Mouse (Mus musculus) 3134 (cell line): ENCODE measurements around the gene Ptprm.

ENCODE experiments used
- DNase-seq: peaks from one replicate; pipeline ENCODE4 v3.0.0-alpha.2; 2011; ENCODE audit warnings: low spot score; ENCODE audit not compliant: insufficient read length; ENCODE audit errors: extremely low read depth

The Ptprm gene

GRCm38 (mm10) chr17:67008137-67008536 is 346.1 kb downstream of the Ptprm start:
- no peak for DNase-seq

- DNase-seq, result no peak
These were observed 347.4 kb downstream of the Ptprm start for GRCm38 (mm10) chr17:67006740-67007385.

- no peak for DNase-seq
These were observed 357.4 kb downstream of the Ptprm start for GRCm38 (mm10) chr17:66996882-66997281.

DNA sequence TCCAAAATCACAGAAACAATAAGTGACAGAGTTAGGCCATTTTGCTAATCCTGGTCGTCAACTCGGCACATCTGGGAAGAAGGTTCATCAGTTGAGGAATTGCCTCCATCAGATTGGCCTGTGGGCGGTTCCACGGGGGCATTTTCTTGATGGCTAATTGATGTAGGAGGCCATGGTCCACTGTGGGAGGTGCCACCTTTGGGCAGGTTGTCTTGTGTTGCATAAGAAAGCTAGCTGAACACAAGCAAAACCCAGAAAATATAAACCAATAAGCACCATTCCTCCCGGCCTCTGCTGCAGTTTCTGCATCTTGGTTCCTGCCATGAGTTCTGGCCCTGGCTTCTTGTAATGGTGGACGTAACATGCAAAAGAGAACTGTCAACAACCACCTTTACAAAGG is 358.2 kb downstream of the Ptprm start:
- no peak for DNase-seq

- DNase-seq, result no peak
These were observed 362.4 kb downstream of the Ptprm start for GRCm38 (mm10) chr17:66991815-66992214.

GRCm38 (mm10) chr17:66990761-66991160 is 363.5 kb downstream of the Ptprm start:
- DNase-seq, result no peak

DNA sequence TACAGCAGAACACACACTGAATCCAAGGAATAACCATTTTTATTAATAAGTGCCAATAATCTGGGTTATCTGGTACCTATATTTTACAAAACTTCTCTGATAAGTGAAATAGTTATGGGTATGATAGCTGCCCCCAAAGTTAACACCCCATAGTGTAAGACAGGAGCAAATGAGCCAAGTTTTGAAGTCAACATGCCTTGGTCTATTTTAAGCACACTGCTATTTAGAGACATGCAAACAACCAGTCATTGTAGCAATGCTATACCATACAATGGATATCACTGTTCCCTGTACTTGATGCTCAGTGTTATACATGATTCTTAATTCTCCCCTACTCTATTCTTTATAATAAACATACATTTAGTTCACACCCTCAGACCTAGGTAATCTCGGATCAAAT is 366.2 kb downstream of the Ptprm start:
- no peak for DNase-seq

GRCm38 (mm10) chr17:66981649-66982048 is 372.6 kb downstream of the Ptprm start:
- no peak for DNase-seq

GRCm38 (mm10) chr17:66979971-66980370 is 374.3 kb downstream of the Ptprm start:
- DNase-seq, result no peak

DNA sequence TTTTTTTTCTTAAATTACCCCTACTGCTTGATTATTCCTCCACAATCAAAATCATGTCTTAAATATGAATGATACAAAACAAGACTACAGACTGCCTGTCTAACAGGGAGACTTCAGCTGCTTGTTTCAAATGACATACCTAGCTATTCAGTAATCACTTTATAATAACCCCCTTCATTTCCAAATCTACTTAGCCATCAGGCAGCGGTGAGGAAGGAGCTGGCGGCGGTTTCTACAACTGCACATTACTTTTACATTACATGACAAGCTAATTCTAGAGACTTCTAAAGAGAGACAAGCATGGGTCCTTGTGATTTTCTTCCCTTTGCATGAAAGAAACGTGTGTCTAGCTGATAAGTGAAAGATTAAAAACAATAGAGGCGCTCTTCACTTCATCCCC is 377.8 kb downstream of the Ptprm start:
- DNase-seq, result no peak

DNA sequence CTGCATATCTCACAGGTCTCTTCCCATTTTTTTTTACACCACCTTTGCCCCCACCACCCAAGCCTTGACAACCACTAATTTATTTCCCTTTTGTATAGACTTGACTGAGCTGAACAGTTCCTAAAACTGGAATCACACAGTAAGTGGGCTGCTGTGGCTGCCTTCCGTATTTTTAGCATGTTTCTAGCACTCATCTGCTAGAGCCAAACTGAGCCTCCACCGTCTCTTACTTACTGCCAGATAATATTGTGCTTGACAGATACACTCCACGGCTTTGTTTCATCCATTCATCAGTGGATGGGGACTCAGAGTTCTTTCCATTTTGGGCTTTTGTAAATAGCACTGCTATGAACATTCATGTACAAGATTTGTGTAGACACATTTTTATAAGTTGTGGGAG is 381.3 kb downstream of the Ptprm start:
- no peak for DNase-seq

DNA sequence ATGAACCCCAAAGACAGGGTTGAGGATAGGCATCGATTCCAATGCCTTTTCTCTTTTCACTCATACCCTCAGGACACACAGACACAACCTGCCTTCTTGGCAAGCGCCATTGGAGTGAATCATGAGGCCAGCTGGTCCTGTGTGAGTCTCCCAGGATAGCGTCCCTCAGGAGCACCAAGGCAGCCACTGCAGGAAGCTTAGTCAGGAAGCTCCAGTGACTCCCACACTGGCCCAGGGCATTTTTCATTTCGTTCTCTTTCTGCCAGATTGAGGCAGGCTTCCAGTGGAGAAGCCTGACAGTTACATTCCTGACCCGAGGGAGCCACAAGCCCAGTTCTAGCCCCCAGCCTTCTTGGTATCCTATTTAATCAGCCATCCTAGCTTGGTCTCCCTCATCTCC is 393.3 kb downstream of the Ptprm start:
- peak; percentile 30 for DNase-seq

DNA sequence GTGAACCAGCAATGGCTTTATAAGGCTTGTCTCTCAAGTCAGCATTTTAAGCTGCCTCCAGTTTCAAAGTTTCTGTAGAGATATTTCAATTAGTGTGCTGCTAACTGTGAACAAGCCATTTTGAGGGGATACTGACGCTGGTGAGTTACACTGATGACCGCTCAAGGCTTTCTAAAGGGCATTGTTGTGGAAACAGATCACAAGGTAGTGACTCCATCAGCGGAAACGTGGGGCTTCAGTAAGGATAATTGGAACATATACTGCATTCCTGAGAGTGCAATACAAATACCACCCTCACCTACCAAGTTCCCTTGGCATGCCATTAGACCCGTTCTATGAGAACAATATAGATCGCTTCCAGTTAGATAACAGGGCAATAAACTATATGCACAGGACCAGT is 393.7 kb downstream of the Ptprm start:
- no peak for DNase-seq

- no peak for DNase-seq
These were observed 394.4 kb downstream of the Ptprm start for GRCm38 (mm10) chr17:66959815-66960214.

DNA sequence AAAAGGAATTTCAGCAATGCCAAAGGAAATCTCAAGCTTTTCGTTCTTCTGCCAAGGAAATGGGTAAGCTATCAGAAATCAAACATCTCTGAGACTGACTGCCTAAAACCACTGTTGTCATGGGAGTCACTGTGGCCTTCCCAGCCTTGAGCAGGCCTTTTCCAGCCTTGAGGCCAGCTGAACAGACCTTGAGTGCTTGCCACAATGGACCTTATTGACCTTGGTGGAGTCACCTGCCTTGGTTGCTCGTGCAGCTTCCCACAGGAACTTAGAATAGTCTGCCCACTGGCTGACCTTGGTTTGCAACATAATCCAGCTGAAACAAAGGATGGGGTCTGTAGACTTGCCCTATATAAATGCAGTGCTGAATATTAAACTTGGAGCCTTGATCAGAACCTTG is 395.5 kb downstream of the Ptprm start:
- DNase-seq, result no peak

- no peak for DNase-seq
These were observed 409.8 kb downstream of the Ptprm start for GRCm38 (mm10) chr17:66944498-66944897.

DNA sequence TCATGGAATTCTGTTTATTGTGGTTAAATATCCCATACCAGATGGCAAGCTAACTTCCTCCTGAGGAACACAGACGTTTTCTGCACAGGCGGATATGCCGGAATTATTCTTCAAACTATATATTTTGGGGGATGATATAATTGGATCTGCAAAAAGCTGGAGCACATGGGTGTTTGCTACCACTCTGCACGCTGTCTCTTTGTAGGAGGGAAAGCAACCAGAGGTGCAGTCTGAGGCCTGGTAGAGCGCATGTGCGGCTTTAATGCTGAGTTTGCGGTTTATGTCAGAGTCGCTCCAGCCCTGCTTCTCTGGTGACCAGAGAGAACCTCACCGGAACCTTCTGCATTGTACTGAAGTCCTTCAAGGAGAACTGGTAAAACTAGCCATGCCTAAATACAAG is 410.7 kb downstream of the Ptprm start:
- no peak for DNase-seq

GRCm38 (mm10) chr17:66925611-66926010 is 428.6 kb downstream of the Ptprm start:
- no peak for DNase-seq

DNA sequence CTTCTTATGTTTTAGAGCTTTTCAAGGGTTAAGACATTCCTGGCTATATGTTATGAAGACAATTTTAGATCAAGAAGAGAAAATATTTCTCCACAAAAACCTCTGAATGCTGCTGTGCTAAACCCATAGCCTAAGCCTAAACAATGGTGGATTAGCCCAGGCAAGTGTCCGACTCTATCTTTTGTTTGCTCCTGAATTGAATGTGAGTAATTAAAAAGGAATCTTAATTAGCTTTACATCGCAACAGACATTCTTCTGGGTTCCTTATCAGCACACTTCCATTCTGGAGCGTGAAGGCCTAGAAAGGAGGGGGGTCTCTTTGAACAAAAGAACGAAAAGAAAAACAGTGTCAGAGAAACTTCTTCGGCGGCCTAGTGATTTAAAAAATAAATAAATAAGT is 439.6 kb downstream of the Ptprm start:
- no peak for DNase-seq

DNA sequence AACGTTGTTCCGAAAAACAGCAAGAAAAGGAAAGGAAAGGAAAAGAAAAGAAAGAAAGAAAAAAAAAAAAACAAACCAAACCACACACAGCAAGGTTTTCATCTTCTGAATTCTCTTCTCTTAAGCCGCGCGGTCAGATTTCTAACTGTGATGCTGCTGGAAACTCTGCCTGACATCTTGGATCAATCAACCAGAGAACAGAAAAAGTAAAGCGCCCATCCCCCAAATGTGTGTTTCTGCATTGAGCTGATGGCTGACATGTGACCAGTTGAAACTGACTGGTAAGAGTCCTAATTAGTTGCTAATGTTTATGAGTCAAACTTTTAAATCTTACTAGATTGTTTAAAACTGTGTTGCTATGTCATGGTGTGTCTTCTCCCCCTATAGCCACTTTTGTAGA is 441.7 kb downstream of the Ptprm start:
- no peak for DNase-seq

- no peak for DNase-seq
These were observed 442.1 kb downstream of the Ptprm start for GRCm38 (mm10) chr17:66912120-66912519.

GRCm38 (mm10) chr17:66909901-66910300 is 444.4 kb downstream of the Ptprm start:
- no peak for DNase-seq

DNA sequence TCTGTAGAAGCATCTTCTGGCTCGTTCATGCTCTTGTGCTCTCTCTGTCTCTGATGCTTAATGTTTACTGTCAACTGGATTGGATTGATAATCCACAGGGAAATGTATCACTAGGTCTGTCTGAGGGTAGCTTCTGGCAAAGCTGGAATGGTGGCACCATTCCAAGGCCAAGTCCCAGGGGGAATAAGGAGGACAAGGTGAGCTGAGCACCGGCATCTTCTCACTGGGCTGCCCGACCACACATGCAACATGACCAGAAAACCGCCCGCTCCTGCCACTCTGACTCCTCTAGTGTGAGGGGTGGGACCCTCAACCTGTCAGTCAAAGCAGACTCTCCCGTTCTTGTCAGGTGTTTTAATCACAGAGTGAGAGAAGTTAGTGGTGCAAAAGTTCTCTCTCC is 445.3 kb downstream of the Ptprm start:
- DNase-seq, result no peak
